Mouse (Mus musculus): ENCODE results near the gene Gm15446. TPM values are rescaled to one million over a fixed set of nuclear protein-coding genes. Genes with fewer than 3 reads are reported as not detected.
"Not testable (repeated sequence)": the region's sequence is repeated elsewhere in the genome, so short reads cannot be mapped to it uniquely, and the experiment has no call there.

The Gm15446 gene
- polyA plus RNA-seq (2012; fragmentation: generic; extraction: Trizol), result 0.96 TPM

DNA sequence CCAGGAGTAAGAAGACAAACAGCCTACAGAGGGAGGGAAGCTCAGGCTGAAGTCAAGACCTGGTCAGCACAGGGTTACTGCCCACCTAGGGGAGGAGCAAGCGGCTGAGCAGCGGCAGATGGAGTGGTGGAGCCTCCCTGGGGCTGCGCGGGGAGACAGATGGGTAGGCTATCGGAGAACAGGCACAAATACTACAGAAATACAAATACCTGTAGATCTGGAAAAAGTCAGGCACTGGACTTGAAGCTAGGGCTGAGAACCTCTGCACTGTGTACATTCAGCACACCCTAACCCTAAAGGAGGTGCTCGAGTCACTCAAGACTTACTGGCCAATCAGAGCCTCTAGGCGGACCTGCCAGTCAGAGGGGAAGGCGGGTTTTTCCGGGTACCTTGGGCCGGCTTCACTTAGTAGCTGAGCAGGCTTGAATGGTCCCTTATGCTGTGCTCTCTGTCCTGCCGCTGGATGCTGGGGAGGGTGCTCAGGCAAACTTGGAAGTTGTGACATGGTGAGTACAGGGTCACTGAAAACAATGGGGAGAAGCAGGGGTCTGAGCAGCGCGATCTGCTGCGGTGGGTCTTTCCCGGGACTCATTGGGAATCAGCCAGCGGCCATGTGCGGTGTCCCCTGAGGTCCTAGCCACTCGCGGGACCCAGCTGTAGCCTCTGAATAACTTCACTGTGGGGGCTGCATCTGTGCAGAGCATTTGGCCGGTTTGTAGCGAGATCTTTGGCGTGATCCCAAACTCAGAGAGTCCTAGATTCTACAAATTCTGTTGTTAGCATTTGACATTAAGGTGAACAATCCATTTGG is at the start of gene Gm15446:
Gene Gm15446 (plus strand): TSS at position 140 of the 811 bp plus-strand sequence.
- not testable (repeated sequence) for H3K36me3 ChIP-seq (ENCODE audit: control insufficient read depth, insufficient read depth); H3K27me3 ChIP-seq (ENCODE audit: control insufficient read depth, insufficient read depth, insufficient read length)
- TF ChIP-seq POLR2A (IDR thresholded peaks at IDR 0.05; ENCODE audit: insufficient read length, low read depth), result peak; percentile 31

DNA sequence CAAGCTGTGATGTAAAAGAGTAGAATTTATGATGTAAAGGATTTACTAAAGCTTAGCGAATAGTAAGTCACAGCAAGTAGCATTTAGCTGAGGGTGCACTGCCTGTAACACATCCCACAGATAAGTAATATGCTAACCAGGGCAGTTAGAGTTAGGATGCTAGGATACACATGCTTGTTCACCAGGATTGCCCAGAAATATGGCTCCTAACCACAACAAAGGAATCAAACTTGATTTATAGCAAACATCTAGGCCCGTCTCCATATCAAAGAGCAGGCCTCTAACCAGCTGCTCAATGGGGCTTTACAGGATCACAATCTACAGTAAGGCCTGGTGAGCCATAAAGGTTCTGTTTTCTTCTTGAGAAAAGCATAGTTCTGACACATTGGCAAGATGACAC is 929 bp downstream of the Gm15446 start:
- not testable (repeated sequence) for H3K27me3 ChIP-seq (ENCODE audit: control insufficient read depth, insufficient read depth, insufficient read length); H3K79me2 ChIP-seq (ENCODE audit: control insufficient read depth, insufficient read depth); H3ac ChIP-seq (ENCODE audit: control insufficient read depth, insufficient read length); H3K36me3 ChIP-seq (ENCODE audit: control insufficient read depth, insufficient read depth)
- H3K4me3 ChIP-seq, result peak overlapping the region; percentile 51
- H3K4me2 ChIP-seq (ENCODE audit: low read depth), result peak overlapping the region; percentile 86

More for the DNA sequence above, at the start of gene Gm15446:
- Histone ChIP-seq H3K4me3 (peak within 1 kb of the TSS; percentile 51), H3K4me2 (ENCODE audit: low read depth) (peak within 1 kb of the TSS; percentile 86)
- not testable (repeated sequence) for H3K79me2 ChIP-seq (ENCODE audit: control insufficient read depth, insufficient read depth); H3ac ChIP-seq (ENCODE audit: control insufficient read depth, insufficient read length)

DNA sequence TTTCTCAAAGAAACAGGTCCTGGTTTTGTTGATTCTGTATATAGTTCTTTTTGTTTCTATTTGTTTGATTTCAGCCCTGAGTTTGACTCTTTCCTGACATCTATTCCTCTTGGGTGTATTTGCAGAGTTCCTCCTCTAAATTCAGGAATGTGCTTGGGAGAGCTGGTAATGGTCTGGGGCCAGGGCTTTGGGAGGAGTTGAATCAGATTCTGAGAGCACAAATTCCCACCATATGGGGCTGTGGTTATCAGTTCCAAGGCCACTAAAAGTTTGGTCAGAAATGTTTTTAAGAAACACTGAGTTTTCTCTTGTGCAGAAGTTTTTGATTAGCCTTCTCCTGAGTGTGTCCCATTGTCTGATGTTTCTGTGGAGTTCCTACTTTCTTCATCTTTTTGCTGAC is 1.7 kb downstream of the Gm15446 start:
- Histone ChIP-seq H3K4me2 (ENCODE audit: low read depth) (no peak overlapping the region), H3K79me2 (ENCODE audit: control insufficient read depth, insufficient read depth) (no peaks in the 10 kb centered on the region), H3K4me3 (no peak overlapping the region), H3ac (ENCODE audit: control insufficient read depth, insufficient read length) (no peak overlapping the region), H3K36me3 (ENCODE audit: control insufficient read depth, insufficient read depth) (no peaks in the 10 kb centered on the region), H3K27me3 (ENCODE audit: control insufficient read depth, insufficient read depth, insufficient read length) (no peaks in the 10 kb centered on the region)
- TF ChIP-seq TCF3 (IDR thresholded peaks at IDR 0.05; ENCODE audit: insufficient read length, low read depth) (no peak), USF1 (IDR thresholded peaks at IDR 0.05; ENCODE audit: low read depth) (no peak), MYOD1 (IDR thresholded peaks at IDR 0.05; ENCODE audit: control insufficient read depth in 1 of 3, insufficient read length in 2 of 3, low read depth in 2 of 3) (no peak), POLR2AphosphoS2 (IDR thresholded peaks at IDR 0.05; ENCODE audit: insufficient read length, low read depth) (no peak), MYOG (IDR thresholded peaks at IDR 0.05; ENCODE audit: control insufficient read depth in 1 of 3, insufficient read depth in 1 of 3, insufficient read length in 2 of 3, low read depth in 2 of 3) (no peak), POLR2A (IDR thresholded peaks at IDR 0.05; ENCODE audit: insufficient read length, low read depth) (no peak), SRF (IDR thresholded peaks at IDR 0.05; ENCODE audit: control insufficient read depth, insufficient read length, low read depth) (no peak), E2F4 (IDR thresholded peaks at IDR 0.05; ENCODE audit: insufficient read depth) (no peak), REST (IDR thresholded peaks at IDR 0.05; ENCODE audit: insufficient read depth, insufficient read length) (no peak), CEBPB (IDR thresholded peaks at IDR 0.05; ENCODE audit: insufficient read depth, poor library complexity, severe bottlenecking) (no peak), MAX (IDR thresholded peaks at IDR 0.05; ENCODE audit: low read depth) (no peak), TCF12 (IDR thresholded peaks at IDR 0.05; ENCODE audit: insufficient read depth, poor library complexity, severe bottlenecking) (no peak)

DNA sequence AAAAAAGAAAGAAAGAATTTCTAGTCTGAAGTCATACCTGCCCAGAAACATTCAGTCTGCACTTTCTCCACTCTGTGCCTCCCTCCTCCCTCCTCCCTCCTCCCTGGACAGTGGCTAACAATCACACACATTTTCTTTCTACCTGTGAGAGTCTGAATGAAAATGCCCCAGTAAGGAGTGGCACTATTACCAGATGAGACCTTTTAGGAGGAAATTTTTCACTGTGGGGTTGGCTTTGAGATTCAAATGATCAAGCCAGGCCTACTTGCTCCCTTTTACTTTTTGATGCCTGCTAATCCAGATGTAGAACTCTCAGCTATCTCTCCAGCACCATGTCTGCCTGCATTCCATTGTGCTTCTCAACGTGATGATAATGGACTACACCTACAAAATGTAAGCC is 27.1 kb downstream of the Gm15446 start:
- Histone ChIP-seq H3K36me3 (ENCODE audit: control insufficient read depth, insufficient read depth) (no peaks in the 10 kb centered on the region), H3ac (ENCODE audit: control insufficient read depth, insufficient read length) (no peak overlapping the region), H3K4me2 (ENCODE audit: low read depth) (no peak overlapping the region), H3K79me2 (ENCODE audit: control insufficient read depth, insufficient read depth) (no peaks in the 10 kb centered on the region), H3K4me3 (no peak overlapping the region), H3K27me3 (ENCODE audit: control insufficient read depth, insufficient read depth, insufficient read length) (no peaks in the 10 kb centered on the region)
- no peak for TF ChIP-seq CEBPB (IDR thresholded peaks at IDR 0.05; ENCODE audit: insufficient read depth, poor library complexity, severe bottlenecking)
- no peak for TF ChIP-seq SRF (IDR thresholded peaks at IDR 0.05; ENCODE audit: control insufficient read depth, insufficient read length, low read depth)
- no peak for TF ChIP-seq POLR2A (IDR thresholded peaks at IDR 0.05; ENCODE audit: insufficient read length, low read depth)
- TF ChIP-seq MYOD1 (IDR thresholded peaks at IDR 0.05; ENCODE audit: control insufficient read depth in 1 of 3, insufficient read length in 2 of 3, low read depth in 2 of 3), result no peak
- TF ChIP-seq USF1 (IDR thresholded peaks at IDR 0.05; ENCODE audit: low read depth), result no peak
- TF ChIP-seq MAX (IDR thresholded peaks at IDR 0.05; ENCODE audit: low read depth), result no peak
- TF ChIP-seq MYOG (IDR thresholded peaks at IDR 0.05; ENCODE audit: control insufficient read depth in 1 of 3, insufficient read depth in 1 of 3, insufficient read length in 2 of 3, low read depth in 2 of 3), result no peak
- no peak for TF ChIP-seq REST (IDR thresholded peaks at IDR 0.05; ENCODE audit: insufficient read depth, insufficient read length)
- no peak for TF ChIP-seq E2F4 (IDR thresholded peaks at IDR 0.05; ENCODE audit: insufficient read depth)
- no peak for TF ChIP-seq POLR2AphosphoS2 (IDR thresholded peaks at IDR 0.05; ENCODE audit: insufficient read length, low read depth)
- TF ChIP-seq TCF12 (IDR thresholded peaks at IDR 0.05; ENCODE audit: insufficient read depth, poor library complexity, severe bottlenecking), result no peak
- no peak for TF ChIP-seq TCF3 (IDR thresholded peaks at IDR 0.05; ENCODE audit: insufficient read length, low read depth)

DNA sequence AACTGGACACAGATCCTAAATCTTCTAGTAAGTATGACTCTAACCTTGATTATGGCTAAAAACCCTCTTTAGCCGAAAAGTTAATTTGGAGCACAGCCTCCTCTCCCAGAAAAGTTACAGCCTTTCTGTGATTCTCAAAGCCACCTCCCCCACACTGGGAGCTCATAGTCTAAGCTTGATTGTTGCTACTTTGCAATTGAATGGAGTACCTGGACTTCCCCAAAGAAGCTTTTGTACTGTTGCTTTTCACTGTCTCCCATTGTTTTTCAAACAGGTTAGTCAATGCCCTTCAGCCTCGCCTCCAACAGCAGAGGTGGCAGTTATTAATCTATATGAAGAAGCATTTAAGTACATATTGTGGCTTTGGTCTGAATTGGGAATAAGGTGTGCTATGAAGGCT is 57.5 kb downstream of the Gm15446 start:
- not testable (repeated sequence) for H3K36me3 ChIP-seq (ENCODE audit: control insufficient read depth, insufficient read depth); H3K79me2 ChIP-seq (ENCODE audit: control insufficient read depth, insufficient read depth); H3K27me3 ChIP-seq (ENCODE audit: control insufficient read depth, insufficient read depth, insufficient read length); H3K4me2 ChIP-seq (ENCODE audit: low read depth); H3K4me3 ChIP-seq; H3ac ChIP-seq (ENCODE audit: control insufficient read depth, insufficient read length)

Other genes starting within 250 kb of the Gm15446 start
- 0.08 TPM for gene 5430403G16Rik, start 232.4 kb upstream of the Gm15446 start, polyA plus RNA-seq (2012; fragmentation: generic; extraction: Trizol)
- gene 4930522L14Rik, start 171.5 kb upstream of the Gm15446 start, polyA plus RNA-seq (2012; fragmentation: generic; extraction: Trizol), result 0.72 TPM
- gene Zfp932, start 73.1 kb downstream of the Gm15446 start, polyA plus RNA-seq (2012; fragmentation: generic; extraction: Trizol), result 6.3 TPM
- gene Gm17655, start 149.1 kb downstream of the Gm15446 start, polyA plus RNA-seq (2012; fragmentation: generic; extraction: Trizol), result 0.13 TPM
- gene Gm35315, start 171.0 kb downstream of the Gm15446 start, polyA plus RNA-seq (2012; fragmentation: generic; extraction: Trizol), result 0.11 TPM
- 0.68 TPM for gene Plcxd1, start 176.6 kb downstream of the Gm15446 start, polyA plus RNA-seq (2012; fragmentation: generic; extraction: Trizol)
- 60.5 TPM for gene Gtpbp6, start 184.8 kb downstream of the Gm15446 start, polyA plus RNA-seq (2012; fragmentation: generic; extraction: Trizol)
- gene Zfp605, start 186.7 kb downstream of the Gm15446 start, polyA plus RNA-seq (2012; fragmentation: generic; extraction: Trizol), result 2.1 TPM
- 20.4 TPM for gene Chfr, start 212.4 kb downstream of the Gm15446 start, polyA plus RNA-seq (2012; fragmentation: generic; extraction: Trizol)

Data from myocyte (in vitro differentiated cells).